24 mouse cellular contexts compared by ENCODE assay signal in the genomic region with DNA sequence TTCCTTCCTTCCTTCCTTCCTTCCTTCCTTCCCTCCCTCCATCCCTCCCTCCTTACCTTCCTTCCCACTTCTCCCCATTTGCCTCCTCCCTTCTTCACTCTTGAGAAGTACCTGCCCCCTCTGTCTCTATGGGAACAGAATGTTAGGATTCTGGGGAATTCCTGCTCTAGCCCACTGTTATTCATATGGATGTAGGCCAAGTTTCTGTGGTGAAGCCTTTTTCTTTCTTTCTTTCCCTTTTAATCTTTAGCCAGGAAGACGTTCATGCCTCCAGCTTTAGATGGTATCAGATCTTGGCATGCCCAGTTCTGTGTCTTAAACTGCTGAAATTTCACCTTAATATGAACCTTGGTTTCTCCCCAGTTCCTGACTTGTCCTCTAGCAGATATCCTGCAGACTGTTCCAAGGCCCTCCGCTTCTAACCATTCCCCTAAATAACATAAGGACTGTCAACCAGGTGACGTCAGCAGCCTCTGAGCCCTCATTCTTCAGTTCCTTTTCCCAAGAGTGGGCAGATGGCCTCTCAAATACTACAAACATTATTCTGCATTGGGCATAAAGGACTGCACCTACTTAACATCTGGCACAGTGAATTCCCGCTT.
DNase-seq lines count a peak whose midpoint lies in the region; ATAC-seq lines count a peak whose summit lies in the region.
"Had no signal": no experiment of that assay in that cellular context is flagged by ENCODE, and none has a peak within 500 bp of the region (broad histone marks: within the 10 kb centered on the region; RNA-seq: fewer than 3 reads in every experiment).

No protein-coding gene starts in this region.

- no peak overlapping the region for H3K4me3 ChIP-seq in kidney, embryonic 14.5 days (ENCODE audit: low read length)
- no peak overlapping the region for H3K4me3 ChIP-seq in midbrain, embryonic 14.5 days (replicated peaks; ENCODE audit: low read depth, low read length)
- H3K4me3 ChIP-seq: erythroblast, embryonic 14.5 days; forebrain, embryonic 15.5 days; hindbrain, embryonic 12.5 days; limb, embryonic 15.5 days; midbrain, embryonic 12.5 days; neural tube, embryonic 12.5 days had no signal

- no peaks in the 10 kb centered on the region for H3K9me3 ChIP-seq in kidney, embryonic 14.5 days (ENCODE audit: control insufficient read depth, low read length)
- no peaks in the 10 kb centered on the region for H3K9me3 ChIP-seq in midbrain, embryonic 14.5 days (ENCODE audit: control insufficient read depth, low read length)
- H3K9me3 ChIP-seq: forebrain, embryonic 15.5 days; hindbrain, embryonic 12.5 days; limb, embryonic 15.5 days; midbrain, embryonic 12.5 days; neural tube, embryonic 12.5 days had no signal

- no peak overlapping the region for H3K4me2 ChIP-seq in kidney, embryonic 14.5 days (replicated peaks; ENCODE audit: low read depth, low read length)
- no peak overlapping the region for H3K4me2 ChIP-seq in midbrain, embryonic 14.5 days (ENCODE audit: low read length)
- H3K4me2 ChIP-seq: forebrain, embryonic 15.5 days; hindbrain, embryonic 12.5 days; limb, embryonic 15.5 days; lung, embryonic 14.5 days; midbrain, embryonic 12.5 days; neural tube, embryonic 12.5 days had no signal

- no peaks in the 10 kb centered on the region for H3K36me3 ChIP-seq in kidney, embryonic 14.5 days (ENCODE audit: control insufficient read depth, insufficient read depth, low read length)
- H3K36me3 ChIP-seq in midbrain, embryonic 14.5 days (ENCODE audit: control insufficient read depth, insufficient read depth, low read length): no peaks in the 10 kb centered on the region
- H3K36me3 ChIP-seq: forebrain, embryonic 15.5 days; hindbrain, embryonic 12.5 days; limb, embryonic 15.5 days; midbrain, embryonic 12.5 days; neural tube, embryonic 12.5 days had no signal

- no peak for DNase-seq in kidney, adult 18-20 months
- peak; percentile 91 for DNase-seq in 3T3-L1 (ENCODE audit: low read depth, low spot score)
- DNase-seq in NIH3T3 (ENCODE audit: low read depth): peak; percentile 78
- peak; percentile 43 for DNase-seq in fibroblast of lung, adult 2 months (ENCODE audit: low read depth)
- no peak for DNase-seq in midbrain, embryonic 14.5 days
- no peak for DNase-seq in c-Kit-positive CD71-positive TER-119-positive erythroid progenitor cells, embryonic 14.5 days (ENCODE audit: low spot score)
- DNase-seq: adrenal gland, adult 8-10 months; cerebellum, adult 9-10 months; kidney, adult 9 months; kidney, postnatal 4 days; lung, embryonic 14.5 days; right cerebral cortex, postnatal 14 days; spleen, adult 18-20 months; thymus, adult 2 months; thymus, postnatal 4 days had no signal

- H3K27ac ChIP-seq in kidney, embryonic 14.5 days (ENCODE audit: low read depth, low read length): no peak overlapping the region
- no peak overlapping the region for H3K27ac ChIP-seq in midbrain, embryonic 14.5 days (replicated peaks; ENCODE audit: low read depth, low read length)
- H3K27ac ChIP-seq: forebrain, embryonic 15.5 days; hindbrain, embryonic 12.5 days; limb, embryonic 15.5 days; liver, embryonic 14.5 days; midbrain, embryonic 12.5 days; neural tube, embryonic 12.5 days had no signal

- H3K27me3 ChIP-seq in kidney, embryonic 14.5 days (ENCODE audit: control insufficient read depth, insufficient read depth, low read length): no peaks in the 10 kb centered on the region
- H3K27me3 ChIP-seq in midbrain, embryonic 14.5 days (ENCODE audit: control insufficient read depth, insufficient read depth, low read length): no peaks in the 10 kb centered on the region
- H3K27me3 ChIP-seq: forebrain, embryonic 15.5 days; hindbrain, embryonic 12.5 days; limb, embryonic 15.5 days; midbrain, embryonic 12.5 days; neural tube, embryonic 12.5 days had no signal

- ATAC-seq in kidney, embryonic 14.5 days (ENCODE audit: low FRiP score, low TSS enrichment): 0 out of 2 replicates have a peak, but pooled peaks have one; percentile 46
- no peak for ATAC-seq in midbrain, embryonic 14.5 days (ENCODE audit: low FRiP score, low TSS enrichment)
- ATAC-seq: activated CD4-positive, CD25-positive, alpha-beta regulatory T cell, adult 4 months; forebrain, embryonic 15.5 days had no signal

- WGBS in kidney, embryonic 14.5 days: 66% methylated on average over 4 of the region's 4 CpGs
- WGBS in midbrain, embryonic 14.5 days: 71% methylated on average over 4 of the region's 4 CpGs

- no peak overlapping the region for H3K9ac ChIP-seq in kidney, embryonic 14.5 days (ENCODE audit: low read depth, low read length)
- no peak overlapping the region for H3K9ac ChIP-seq in midbrain, embryonic 14.5 days (replicated peaks; ENCODE audit: low read length)
- H3K9ac ChIP-seq: forebrain, embryonic 15.5 days; hindbrain, embryonic 12.5 days; limb, embryonic 15.5 days; liver, embryonic 14.5 days; lung, embryonic 14.5 days; midbrain, embryonic 12.5 days; neural tube, embryonic 12.5 days had no signal

- H3K4me1 ChIP-seq in kidney, embryonic 14.5 days (ENCODE audit: control insufficient read depth, insufficient read depth, low read length): no peaks in the 10 kb centered on the region
- no peaks in the 10 kb centered on the region for H3K4me1 ChIP-seq in midbrain, embryonic 14.5 days (ENCODE audit: control insufficient read depth, insufficient read depth, low read length)
- H3K4me1 ChIP-seq: hindbrain, embryonic 12.5 days; limb, embryonic 15.5 days; midbrain, embryonic 12.5 days; neural tube, embryonic 12.5 days had no signal

Comparison
In these comparisons a context has a peak if more than half of its experiments do, and no peak if none do; other contexts are left out.
1. DNase-seq: peak in 3T3-L1 (single experiment), NIH3T3 (single experiment) and fibroblast of lung, adult 2 months (single experiment); none in kidney, adult 18-20 months (single experiment), midbrain, embryonic 14.5 days (single experiment) and c-Kit-positive CD71-positive TER-119-positive erythroid progenitor cells, embryonic 14.5 days (single experiment).